Mouse (Mus musculus) cerebellum, postnatal 10 days (tissue): ENCODE results near the gene Slc10a1.
A peak's percentile ranks its signal among the peaks of the same experiment; 100 is the strongest.
"Not testable (repeated sequence)": the region's sequence is repeated elsewhere in the genome, so short reads cannot be mapped to it uniquely, and the experiment has no call there.

Experiments used
- DNase-seq, 2 experiments: peaks; one replicate each; pipeline ENCODE4 v3.0.0; 2021; ENCODE audit warnings: mixed read lengths in 2 of 2

Gene Slc10a1

DNA sequence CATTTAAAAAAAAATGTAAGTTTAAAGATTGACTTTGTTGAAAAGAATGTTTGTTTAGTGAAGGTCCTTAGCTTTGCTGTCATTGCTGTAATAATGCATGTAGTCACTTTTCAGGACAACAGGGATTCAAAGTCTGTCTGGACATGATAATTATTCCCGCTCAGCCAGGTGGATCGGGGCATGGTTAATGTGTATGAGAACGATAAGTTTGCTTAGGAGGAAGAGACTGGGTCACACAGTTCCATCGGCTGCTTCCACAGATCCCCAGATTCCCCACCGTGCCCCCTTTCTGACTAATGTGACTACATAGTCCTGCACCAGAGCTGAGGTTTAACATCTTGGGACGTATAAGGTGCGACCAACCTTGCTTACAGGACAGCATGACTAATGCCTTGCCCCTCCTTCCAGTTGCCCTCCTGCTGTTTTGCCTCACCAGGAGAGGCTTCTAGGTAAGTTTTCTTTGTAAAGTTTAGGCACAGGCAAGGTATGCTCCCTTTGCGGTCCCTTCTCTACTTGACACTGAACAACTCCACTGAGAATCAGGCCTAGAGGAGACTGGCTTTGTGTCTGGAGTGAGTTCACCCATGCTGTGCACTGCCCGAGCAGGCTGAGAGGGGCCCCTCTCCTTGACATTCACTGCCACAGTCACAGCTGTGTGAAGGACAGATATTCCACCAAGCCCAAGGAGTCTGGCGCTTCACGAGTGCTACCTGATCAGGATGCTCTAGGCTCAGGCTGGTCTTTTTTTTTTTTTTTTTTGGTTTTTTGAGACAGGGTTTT, 2.3 kb downstream of the Slc10a1 start:
- DNase-seq, result no peak

DNA sequence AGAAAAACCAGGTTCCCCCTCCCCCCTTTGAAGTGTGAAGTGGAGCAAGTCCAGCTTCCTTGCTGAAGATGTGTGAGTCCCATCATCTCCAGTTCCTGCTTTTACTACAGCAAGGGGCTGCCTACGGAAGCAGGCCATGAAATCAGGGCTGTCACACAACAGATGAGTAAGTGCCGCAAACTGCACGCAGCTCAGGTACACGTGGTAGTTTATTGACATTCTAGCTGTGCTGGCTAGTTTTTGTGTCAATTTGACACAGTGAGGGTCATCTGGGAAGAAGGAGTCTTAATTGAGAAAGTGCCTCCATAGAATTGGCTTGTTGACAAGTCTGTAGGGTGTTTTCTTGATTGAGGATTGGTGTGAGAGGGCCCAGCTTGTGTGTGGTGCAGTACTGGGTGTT, 5.9 kb downstream of the Slc10a1 start:
- no peak for DNase-seq

DNA sequence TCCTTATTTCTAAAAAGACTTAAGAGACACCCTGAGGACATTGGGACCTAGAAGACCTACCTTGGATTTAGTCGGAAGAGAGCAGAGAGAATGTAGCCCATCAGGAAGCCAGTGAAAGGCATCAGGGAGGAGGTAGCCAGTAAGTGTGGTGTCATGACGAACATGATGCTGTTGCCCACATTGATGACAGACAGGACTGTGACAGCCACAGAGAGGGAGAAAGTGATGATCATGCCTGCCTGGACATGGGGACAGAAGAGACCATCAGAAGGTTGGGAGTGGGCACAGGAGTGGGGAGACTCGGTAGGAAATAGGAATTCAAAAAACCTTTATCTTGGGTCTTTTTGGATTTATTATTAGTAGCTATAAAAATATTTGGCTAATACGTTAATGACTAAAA, 10.5 kb downstream of the Slc10a1 start:
- DNase-seq, result no peak

DNA sequence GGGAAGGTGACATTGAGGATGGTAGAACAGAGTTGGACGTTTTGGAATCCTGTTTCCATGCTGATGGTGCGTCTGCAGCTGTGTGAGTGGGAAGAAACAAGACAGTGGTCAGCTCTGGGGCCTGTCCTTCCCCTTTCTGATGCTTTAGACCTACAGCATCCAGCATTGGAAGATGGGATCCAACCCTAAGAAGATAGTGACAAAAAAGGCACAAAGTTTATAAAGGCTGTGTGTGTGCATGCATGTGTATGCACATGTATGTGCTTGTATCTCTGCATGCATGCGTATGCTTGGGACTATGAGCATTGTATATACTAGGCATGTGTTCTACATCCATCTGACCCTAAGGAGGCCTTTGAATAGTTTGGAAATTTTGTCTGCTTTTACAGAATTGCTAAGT, 12.5 kb downstream of the Slc10a1 start:
- no peak for DNase-seq

DNA sequence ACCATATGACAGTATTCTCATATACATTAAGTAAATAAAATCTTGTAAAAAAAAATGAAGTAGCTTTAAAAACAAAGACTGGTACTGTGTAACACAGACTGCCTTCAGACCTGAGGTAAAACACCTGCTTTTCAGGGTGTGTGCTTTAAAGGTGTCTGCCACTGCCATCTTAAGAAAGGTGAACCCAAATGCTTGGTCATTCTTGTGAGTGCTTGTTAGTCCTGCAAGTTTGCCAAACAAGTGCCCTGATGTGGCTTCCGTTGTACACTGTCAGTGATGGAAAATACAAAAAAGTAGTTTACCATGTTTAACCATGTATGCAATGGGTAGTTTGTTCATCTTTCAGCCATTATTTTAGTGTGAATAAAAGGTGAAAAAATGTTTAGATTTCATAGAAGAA, 16.0 kb downstream of the Slc10a1 start:
- DNase-seq, result no peak

DNA sequence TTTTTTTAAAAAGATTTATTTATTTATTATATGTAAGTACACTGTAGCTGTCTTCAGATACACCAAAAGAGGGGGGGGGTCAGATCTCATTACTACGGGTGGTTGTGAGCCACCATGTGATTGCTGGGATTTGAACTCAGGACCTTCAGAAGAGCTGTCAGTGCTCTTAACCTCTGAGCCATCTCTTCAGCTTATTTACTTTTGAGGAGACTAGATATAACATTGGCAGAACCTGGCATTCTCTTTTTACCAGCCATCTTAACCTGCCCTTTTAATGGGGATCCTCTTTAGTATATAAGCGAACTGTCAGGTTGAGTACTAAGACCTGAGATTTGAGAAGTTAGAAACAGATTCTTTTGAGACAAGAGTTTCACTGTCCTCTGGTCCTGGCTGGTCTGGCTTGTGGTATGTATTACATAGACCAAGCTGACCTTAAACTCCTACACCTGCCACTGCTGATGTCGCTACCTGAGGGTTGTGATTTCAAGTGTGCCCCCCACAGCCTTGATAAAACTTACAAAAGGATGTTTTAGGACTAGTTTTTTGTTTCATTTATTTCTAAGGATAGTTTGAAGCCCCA, 16.8 kb downstream of the Slc10a1 start:
- no peak for DNase-seq

DNA sequence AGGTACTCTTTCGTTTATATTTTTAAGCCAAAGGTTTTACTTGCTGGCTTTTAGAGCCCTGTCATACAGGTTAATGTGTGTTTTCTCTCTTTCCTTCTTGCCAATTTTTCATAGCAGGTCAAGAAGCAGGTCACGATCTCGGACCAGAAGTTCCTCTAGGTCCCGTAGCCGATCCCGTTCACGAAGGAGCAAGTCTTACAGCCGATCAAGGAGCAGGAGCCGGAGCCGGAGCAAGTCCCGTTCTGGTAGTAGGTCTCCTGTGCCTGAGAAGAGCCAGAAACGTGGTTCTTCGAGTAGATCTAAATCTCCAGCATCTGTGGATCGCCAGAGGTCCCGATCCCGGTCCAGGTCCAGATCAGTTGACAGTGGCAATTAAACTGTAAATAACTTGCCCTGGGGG, 18.9 kb downstream of the Slc10a1 start:
- DNase-seq, result not testable (repeated sequence)

DNA sequence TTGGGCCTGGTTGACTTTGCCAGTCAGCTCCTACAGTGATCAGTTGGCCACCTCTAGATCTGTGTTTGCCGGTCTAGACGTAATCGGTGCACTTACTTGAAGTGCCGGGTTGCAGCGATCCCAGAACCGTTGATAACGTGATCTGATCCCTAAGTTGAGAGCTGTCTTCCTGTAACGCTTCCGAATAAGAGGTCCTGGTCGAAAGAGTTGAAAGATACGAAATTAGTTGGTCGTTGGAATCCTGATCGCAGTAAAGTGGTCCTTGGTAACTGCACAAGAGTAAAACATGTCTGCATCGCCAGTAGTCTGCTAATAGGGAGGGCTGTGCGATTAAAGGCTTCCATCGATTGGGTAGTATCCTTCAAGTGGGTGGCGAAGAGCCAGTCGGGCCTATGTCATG, 20.3 kb downstream of the Slc10a1 start:
- peak in 1 of 2 experiments; percentile 20 for DNase-seq

DNA sequence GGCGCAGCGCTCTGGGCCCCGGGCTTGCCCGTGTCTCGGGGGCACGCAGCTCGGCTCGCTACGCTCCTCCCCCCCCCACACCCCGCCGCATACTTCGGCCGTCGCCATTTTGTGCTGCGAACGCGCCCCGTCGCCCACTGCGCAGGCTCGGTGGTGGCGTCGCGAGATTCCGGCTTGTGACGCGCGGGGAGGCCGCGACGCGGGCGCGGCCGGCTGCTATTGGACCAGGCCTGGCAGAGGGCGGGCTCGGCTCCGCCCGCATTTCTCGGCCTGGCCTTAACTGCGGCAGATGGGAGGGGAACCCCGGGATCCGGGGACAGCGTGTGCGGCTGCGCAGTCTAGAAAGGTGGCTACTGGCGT, 22.5 kb downstream of the Slc10a1 start:
- DNase-seq, result peak; percentile 97 to 98

DNA sequence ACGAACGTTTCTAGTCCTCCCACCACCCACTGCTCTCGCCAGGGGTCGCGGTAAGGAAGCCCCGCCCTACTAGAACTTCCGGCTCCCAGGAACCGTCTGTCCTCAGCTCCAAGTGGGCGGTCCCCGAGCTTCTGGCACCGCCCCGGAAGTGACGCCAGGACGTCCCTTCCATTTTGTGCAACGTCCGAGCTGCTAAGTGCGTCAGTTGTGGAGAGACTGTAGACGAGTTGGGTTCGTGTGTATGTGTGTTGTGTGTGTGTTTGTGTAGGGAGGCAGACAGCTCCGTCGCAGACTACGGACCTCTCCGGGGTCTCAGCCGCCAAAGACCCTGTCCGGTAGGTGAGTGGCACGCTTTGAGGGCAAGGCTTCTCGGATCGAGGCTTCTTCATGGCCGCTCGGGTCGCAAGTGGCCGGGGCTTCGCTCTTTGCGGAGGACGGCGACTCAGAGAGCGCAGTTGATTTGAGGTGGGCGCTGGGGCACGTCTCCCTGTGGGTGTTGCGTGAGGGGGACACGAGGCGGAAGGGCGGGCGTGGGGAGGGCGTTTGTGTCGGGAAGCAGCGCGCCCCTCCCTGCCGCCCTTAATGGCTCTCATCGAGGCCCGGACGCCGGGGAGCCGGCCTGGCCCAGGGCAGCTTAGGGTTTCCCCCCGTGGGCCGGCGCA, 23.0 kb downstream of the Slc10a1 start, which contains the start of gene Srsf5:
TSS of gene Srsf5 (plus strand) at position 171 of the 662 bp plus-strand sequence.
- DNase-seq, result peak; percentile 99

DNA sequence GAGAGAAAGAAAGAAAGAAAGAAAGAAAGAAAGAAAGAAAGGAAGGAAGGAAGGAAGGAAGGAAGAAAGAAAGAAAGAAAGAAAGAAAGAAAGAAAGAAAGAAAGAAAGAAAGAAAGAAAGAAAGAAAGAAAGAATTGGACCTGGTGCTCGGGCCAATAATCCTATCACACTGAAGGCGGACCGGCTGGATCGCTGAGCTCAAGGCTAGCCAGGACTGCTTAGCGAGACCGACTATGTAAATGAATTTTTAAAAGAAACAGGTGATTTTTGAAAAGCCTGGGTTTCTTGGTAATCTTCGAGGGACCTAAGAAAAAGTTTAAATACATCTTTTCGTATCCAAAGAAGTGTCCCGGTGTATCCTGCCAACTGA, 23.6 kb downstream of the Slc10a1 start:
- not testable (repeated sequence) for DNase-seq

DNA sequence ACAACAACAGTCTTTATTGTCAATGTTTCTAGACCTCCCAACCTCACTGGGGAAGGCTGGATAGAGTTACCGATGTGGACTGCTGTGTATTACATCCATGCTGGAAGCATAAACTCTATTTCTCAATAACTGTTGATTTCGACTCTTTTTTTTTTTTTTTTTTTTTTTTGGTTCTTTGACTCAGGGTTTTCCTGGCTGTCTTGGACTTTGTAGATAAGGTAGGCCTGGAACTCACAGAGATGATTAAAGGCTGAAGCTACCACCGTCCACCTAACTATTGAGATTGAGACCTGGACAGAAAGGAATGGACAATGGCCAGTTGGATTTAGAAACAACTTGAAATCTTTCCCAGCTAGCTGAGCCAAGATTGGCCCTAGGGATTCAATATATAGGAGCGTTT, 24.3 kb downstream of the Slc10a1 start:
- no peak for DNase-seq

DNA sequence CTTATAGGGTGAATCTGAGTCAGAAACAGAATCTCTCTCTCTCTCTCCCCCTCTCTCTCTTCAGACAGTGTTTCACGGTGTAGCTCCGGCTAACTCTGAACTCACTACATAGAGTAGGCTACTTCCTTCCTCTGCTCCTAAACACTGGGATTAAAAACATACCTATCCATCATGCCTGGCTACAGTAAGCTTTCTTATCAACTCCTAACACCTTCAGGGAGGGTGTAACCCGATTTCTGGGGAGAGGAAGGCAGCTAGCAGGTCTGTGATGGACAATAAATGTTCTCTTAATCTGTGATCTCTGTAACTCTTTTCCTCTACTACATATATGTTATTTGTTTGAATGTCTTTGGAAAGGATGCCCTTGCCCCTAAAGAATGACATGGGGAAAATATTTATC, 25.1 kb downstream of the Slc10a1 start:
- DNase-seq, result no peak

DNA sequence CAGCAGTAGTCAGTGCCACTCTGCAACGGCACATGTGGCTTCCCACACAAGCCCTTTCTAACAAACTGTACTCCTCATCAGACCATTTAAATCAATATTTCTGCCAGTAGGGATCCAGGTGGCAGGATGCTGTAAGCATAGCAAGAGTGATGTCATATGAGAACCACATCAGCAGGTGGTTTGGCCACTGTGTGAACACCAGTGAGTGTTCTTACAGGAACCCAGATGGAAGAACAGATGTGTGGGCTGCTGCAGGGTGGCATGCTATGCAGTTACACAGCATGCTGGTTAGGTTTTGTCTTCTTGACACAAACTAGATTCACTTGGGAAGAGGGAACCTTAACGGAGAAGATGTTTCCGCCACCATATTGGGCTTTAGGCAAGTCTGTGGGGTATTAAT, 26.6 kb downstream of the Slc10a1 start:
- no peak for DNase-seq

DNA sequence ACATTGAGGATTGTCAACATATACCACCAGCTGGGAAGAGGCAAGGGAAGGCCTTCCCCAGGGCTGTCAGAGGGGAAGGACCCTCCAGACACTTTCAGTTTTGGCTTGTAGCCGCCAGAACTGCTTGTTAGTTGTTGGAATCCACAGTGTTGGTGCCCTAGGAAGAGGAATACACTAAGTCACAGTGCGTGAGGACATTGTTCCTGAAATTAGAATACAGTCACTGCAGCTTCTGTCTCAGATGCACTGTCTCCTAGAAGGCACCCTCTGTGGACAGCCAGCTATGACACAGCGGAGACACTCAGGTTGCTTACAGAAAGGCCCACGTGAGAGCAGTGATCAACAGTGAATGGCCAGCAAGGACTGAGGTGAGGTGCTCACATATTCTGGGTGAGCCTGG, 29.3 kb downstream of the Slc10a1 start:
- no peak for DNase-seq

DNA sequence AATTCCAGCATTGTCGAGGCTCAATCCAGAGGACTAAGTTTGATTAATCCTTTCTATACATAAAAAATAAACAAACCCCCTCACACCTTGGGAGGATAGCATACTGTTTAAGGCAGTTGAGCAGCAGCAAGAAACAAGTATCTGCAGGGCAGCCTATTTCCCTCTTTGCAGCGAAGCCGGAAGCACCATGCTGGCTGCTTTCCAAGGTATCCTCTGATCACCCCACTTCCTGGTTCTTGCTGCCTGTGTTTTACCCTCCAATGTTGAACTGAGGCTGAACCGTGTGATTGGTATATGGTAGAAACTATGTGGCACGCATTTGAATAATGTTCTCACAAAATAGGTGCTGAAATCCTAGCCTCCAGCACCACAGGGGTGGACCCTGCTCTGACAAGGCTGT, 29.9 kb downstream of the Slc10a1 start:
- DNase-seq, result peak; percentile 25 to 37

DNA sequence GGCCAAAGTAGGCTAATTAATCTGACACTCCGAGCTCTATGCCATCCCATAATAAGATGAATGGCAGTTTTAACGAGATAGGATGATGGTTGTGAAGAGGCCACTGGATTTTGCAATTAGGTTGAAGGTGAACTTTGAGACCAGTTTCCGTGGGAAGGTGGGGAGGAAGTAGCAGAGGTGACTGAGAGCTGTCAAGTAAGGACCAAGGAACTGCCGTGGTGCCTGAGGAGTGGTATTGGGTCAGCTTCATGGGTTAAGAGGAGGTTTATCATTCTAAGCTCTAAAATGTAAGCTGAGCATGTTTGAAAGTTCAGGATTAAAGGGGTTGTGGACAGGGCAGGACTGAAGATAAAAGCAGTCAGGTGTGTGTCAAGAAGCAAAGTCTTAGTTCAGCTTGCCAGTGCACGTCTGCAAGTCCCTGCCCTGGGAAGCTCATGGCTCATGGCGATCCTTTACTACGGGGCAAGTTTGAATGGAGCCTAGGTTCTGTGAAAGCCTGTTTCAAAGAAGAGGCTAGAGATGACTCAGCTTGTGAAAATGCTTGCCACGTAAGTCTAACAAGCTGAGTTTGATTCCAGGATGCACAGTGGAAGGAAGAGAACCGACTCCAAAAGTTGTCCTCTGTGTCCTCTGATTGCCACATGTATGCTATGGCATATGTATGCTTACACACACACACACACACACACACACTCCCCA, 31.0 kb downstream of the Slc10a1 start:
- no peak for DNase-seq

DNA sequence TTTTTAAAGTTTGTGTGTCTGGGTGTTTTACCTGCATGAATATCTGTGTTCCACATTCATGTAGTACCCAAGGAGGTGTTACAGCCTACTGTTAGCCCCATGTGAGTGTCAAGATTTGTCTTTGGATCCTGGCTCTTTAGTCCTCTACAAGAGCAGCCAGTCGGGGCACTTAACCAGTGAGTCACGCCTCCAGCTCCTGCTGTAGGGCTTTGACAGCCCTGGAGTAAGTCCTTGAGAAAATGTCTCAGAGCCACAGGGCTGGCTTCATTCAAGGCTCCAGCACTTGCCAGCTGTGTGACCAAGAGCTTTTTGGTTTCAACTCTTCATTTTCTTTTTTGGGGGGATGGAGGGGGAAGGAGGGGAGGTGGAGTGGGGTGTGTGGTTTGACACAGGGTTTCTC, 31.8 kb downstream of the Slc10a1 start:
- DNase-seq, result no peak

DNA sequence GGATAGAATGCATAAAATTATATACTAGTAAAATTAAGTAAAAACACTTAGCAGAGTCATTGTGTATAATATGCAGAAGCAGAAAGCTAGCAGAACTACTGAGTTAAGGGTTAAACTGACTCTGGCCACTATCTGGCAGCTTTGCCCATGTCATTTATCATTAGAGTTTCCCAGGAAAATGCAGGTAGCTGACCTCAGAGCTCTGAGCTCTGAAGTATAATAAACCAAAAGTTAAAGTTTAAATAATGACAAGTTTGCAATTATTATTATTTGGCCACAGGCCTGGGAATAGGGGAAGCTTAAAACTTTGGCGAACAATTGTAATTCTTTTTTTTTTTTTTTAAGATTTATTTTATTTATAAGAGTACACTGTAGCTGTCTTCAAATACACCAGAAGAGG, 35.6 kb downstream of the Slc10a1 start:
- DNase-seq, result no peak

DNA sequence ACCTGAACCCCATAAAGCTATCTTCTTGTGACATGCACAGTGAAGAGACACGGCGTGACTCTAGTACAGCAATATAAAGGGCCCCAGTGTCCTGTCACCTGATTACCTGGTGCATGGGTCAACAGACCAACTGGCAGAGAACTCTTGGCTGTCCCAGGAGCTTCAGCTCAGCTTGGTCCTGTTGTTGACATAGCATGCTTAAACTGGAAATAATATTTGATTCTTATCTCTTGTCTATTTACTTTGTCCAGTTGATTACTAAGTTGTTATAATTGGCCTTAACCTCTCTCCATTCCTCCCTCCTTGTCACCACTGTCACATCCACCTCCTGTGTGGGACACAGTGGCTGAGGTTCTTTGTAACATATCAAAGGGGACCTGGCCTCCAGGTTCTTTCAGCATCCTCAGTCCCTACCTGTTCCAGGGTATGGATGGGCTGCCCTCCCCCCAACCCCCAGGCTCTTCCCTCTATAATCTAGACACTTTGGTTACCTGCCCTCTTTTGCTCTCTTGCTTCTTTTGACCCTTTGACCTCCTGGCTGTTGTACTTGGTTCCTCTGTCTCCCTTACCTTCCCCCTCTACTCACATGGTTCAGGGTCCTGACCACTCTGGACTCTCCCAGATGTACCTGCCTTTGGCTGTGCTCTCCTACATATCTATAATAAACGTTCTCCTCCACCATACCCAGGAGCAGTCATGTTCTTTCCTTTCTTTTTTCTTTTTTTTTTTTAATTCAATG, 36.9 kb downstream of the Slc10a1 start:
- no peak for DNase-seq

DNA sequence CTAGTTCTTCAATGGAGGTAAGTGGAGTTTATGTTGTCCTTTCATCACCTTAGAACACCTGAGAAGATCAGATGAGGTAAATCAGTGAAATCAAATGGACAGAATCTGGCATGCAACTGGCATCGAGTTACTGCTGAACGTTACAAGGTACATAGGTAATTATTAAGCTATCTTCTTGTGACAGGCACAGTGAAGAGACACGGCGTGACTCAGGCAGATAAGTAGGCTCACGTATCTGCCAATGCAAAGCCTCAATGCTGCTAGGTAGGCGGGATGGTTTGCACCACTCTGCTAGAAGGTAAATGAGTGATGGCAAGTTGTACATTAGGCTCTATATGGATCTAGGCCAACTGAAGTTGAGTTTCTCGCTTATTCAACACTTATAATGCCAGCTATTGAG, 38.4 kb downstream of the Slc10a1 start:
- DNase-seq, result no peak

DNA sequence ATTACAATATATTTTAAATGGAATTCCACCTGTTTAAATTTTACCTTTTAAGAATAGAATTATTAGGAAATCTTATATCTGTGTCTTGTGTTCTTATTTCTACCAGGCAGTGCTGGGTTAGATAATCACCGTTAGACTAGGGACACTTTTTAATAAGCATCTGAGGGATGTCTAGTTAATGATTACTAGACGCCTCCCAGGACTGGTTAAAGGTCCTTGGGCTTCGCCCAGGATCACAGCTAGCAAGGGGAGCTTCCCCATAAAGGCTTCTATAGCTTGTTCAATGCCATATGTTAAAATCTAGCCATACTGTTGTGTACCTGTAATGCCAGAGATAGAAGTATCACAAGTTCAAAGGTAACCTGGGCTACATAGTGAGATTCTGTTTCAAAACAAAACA, 39.6 kb downstream of the Slc10a1 start:
- DNase-seq, result no peak

DNA sequence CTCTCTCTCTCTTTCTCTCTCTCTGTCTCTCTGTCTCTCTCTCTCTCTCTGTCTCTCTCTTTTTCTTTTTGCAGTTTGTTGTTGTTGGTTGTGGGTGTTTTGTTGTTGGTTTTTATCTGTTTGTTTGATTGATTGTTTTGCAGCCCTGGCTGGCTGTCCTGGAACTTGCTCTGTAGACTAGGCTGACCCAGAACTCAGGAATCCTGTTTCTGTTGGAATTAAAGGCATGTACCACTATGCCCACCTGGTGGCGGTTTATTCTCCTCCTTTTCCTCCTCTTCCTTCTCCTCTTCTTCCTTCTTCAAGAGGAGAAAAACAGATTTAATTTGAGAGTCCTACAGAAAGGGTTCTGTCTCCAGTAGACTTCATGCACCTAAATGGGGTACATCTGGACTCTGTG, 41.0 kb downstream of the Slc10a1 start:
- no peak for DNase-seq
